Comparison of ENCODE assay signal across 32 mouse cellular contexts in genomic region chr13:115035387-115035786, GRCm38 (mm10).
"Had no signal": no experiment of that assay in that cellular context is flagged by ENCODE, and none has a peak within 500 bp of the region (broad histone marks: within the 10 kb centered on the region; RNA-seq: fewer than 3 reads in every experiment).

No protein-coding gene starts in this region.

- H3K9me3 ChIP-seq: heart, embryonic 10.5 days; heart, embryonic 12.5 days; heart, embryonic 13.5 days; heart, embryonic 15.5 days; hindbrain, embryonic 10.5 days; hindbrain, embryonic 12.5 days; hindbrain, embryonic 13.5 days; hindbrain, embryonic 15.5 days; intestine, embryonic 15.5 days had no signal

- H3K4me2 ChIP-seq: heart, embryonic 11.5 days; heart, embryonic 12.5 days; heart, embryonic 13.5 days; heart, embryonic 15.5 days; hindbrain, embryonic 12.5 days; hindbrain, embryonic 13.5 days; hindbrain, embryonic 14.5 days; hindbrain, embryonic 15.5 days; intestine, embryonic 15.5 days had no signal

- H3K36me3 ChIP-seq: heart, embryonic 10.5 days; heart, embryonic 12.5 days; hindbrain, embryonic 10.5 days; hindbrain, embryonic 12.5 days; hindbrain, embryonic 13.5 days; hindbrain, embryonic 15.5 days; intestine, embryonic 15.5 days had no signal

- H3K9ac ChIP-seq: heart, embryonic 12.5 days; heart, embryonic 13.5 days; heart, embryonic 15.5 days; hindbrain, embryonic 12.5 days; hindbrain, embryonic 13.5 days; hindbrain, embryonic 14.5 days; hindbrain, embryonic 15.5 days; intestine, embryonic 15.5 days had no signal

- H3K27me3 ChIP-seq: heart, embryonic 12.5 days; heart, embryonic 13.5 days; heart, embryonic 15.5 days; hindbrain, embryonic 12.5 days; hindbrain, embryonic 13.5 days; hindbrain, embryonic 15.5 days; intestine, embryonic 15.5 days had no signal

- DNase-seq: heart, adult 18-20 months; heart, adult 2 months; heart, postnatal 10 days; heart, postnatal 14 days; heart, postnatal 36 days; heart, postnatal 4 days; kidney, adult 11 months; kidney, adult 18-20 months; kidney, adult 8-10 months; kidney, postnatal 14 days; kidney, postnatal 25 days; kidney, postnatal 4 days; layer of hippocampus, adult 9-11 months; layer of hippocampus, postnatal 36 days had no signal

- H3K27ac ChIP-seq: heart, adult 2 months; heart, embryonic 10.5 days; heart, embryonic 13.5 days; heart, embryonic 15.5 days; hindbrain, embryonic 10.5 days; hindbrain, embryonic 12.5 days; hindbrain, embryonic 13.5 days; hindbrain, embryonic 14.5 days; hindbrain, embryonic 15.5 days; hindbrain, postnatal 0 days; intestine, embryonic 15.5 days; layer of hippocampus, adult 2 months; left cerebral cortex, adult 2 months had no signal

- ATAC-seq: hindbrain, embryonic 16.5 days; hindbrain, postnatal 0 days; inflammation-experienced regulatory T-cells, adult 6 months; intestine, embryonic 15.5 days; intestine, embryonic 16.5 days; intestine, postnatal 0 days had no signal

- H3K4me1 ChIP-seq: heart, embryonic 10.5 days; hindbrain, embryonic 10.5 days; hindbrain, embryonic 12.5 days; hindbrain, embryonic 13.5 days; hindbrain, embryonic 15.5 days; intestine, embryonic 15.5 days had no signal

- H3K4me3 ChIP-seq: heart, adult 2 months; heart, embryonic 10.5 days; heart, embryonic 12.5 days; heart, embryonic 13.5 days; heart, embryonic 15.5 days; hindbrain, embryonic 10.5 days; hindbrain, embryonic 12.5 days; hindbrain, embryonic 13.5 days; hindbrain, embryonic 15.5 days; intestine, embryonic 15.5 days; layer of hippocampus, adult 2 months; left cerebral cortex, adult 2 months had no signal
